Mouse (Mus musculus) midbrain, embryonic 11.5 days (tissue): ENCODE measurements around the gene Me3. TPM values are rescaled to one million over a fixed set of nuclear protein-coding genes. Genes with fewer than 3 reads are reported as not detected.
A peak's percentile ranks its signal among the peaks of the same experiment; 100 is the strongest.

Experiments used
- ATAC-seq: fragments of 200-750 bp; cut with Nextera tagmentation; 2 replicates; pipeline ENCODE4 v1.8.0; 2017; ENCODE audit warnings: moderate TSS enrichment, moderate library complexity; ENCODE audit not compliant: low FRiP score
- DNase-seq: peaks from one replicate; pipeline ENCODE4 v3.0.0; 2015; ENCODE audit warnings: low spot score; ENCODE audit errors: missing footprints
- H3K27ac ChIP-seq: fragments of 300-500 bp; sonication (generic); 2 replicates; pipeline ENCODE4 v1.5.1; 2014; ENCODE audit warnings: low read depth, low read length
- H3K27me3 ChIP-seq: fragments of 300-500 bp; sonication (generic); 2 replicates; pipeline ENCODE4 v1.6.1; 2014; ENCODE audit warnings: mild to moderate bottlenecking, low read length, moderate library complexity, mixed read lengths; ENCODE audit not compliant: control insufficient read depth, insufficient read depth
- H3K36me3 ChIP-seq: fragments of 300-500 bp; sonication (generic); 2 replicates; pipeline ENCODE4 v1.6.1; 2014; ENCODE audit warnings: mild to moderate bottlenecking, low read length, moderate library complexity, mixed read lengths; ENCODE audit not compliant: control insufficient read depth, insufficient read depth
- H3K4me1 ChIP-seq: fragments of 300-500 bp; sonication (generic); 2 replicates; pipeline ENCODE4 v1.6.1; 2014; ENCODE audit warnings: low read length; ENCODE audit not compliant: control insufficient read depth, insufficient read depth
- H3K4me2 ChIP-seq: fragments of 300-500 bp; sonication (generic); 2 replicates; pipeline ENCODE4 v1.6.1; 2014; ENCODE audit warnings: mild to moderate bottlenecking, moderate library complexity
- H3K4me3 ChIP-seq: fragments of 300-500 bp; sonication (generic); 2 replicates; pipeline ENCODE4 v1.5.1; 2014; ENCODE audit warnings: low read depth, low read length
- H3K9ac ChIP-seq: fragments of 300-500 bp; sonication (generic); 2 replicates; pipeline ENCODE4 v1.6.1; 2014; ENCODE audit warnings: low read length
- H3K9me3 ChIP-seq: fragments of 300-500 bp; sonication (generic); 2 replicates; pipeline ENCODE4 v1.6.1; 2016; ENCODE audit warnings: low read length; ENCODE audit not compliant: control insufficient read depth
- WGBS: fragments of 180-500 bp; shearing (Covaris S2); extraction: QIAGEN DNeasy Blood & Tissue Kit; methylation state at CpG from one replicate; pipeline ENCODE4 v1.1.7; 2014; 5-methylcytosine and 5-hydroxymethylcytosine counted together
- polyA plus RNA-seq: library from polyadenylated mRNA; unstranded; fragments of >200 nt; fragmentation: Nextera tagmentation; extraction: Ambion mirVana; gene quantifications from 2 replicates; pipeline ENCODE4 v1.2.1, GENCODE M21; 2014

Gene Me3
- polyA plus RNA-seq, 1 experiment from 2014 or later = 0.86 TPM

DNA sequence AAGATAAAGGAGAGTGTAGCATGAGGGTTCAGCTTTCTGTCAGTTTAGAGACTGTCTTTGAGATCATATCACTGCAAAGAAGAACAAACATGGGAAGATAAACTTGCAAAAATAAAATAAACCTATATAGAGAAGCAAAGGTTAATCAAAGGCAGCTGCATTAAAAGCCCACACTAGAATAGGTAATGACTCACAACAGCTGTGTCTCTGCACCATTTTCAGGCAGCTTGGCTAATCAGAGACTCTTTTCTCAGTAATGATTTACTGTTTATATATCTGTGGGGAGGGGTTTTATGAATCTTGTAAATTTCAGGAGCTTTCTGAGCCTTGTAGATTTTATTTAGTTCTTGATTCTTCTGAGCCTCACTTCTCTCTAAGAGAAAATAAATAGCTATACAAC is 15.7 kb downstream of the Me3 start:
- ATAC-seq (no peak), DNase-seq (no peak)
- H3K9me3 ChIP-seq = no peaks in the 10 kb centered on the region
- H3K27me3 ChIP-seq = no peaks in the 10 kb centered on the region
- no peaks in the 10 kb centered on the region for H3K4me1 ChIP-seq
- H3K4me2 ChIP-seq = no peak overlapping the region
- H3K4me3 ChIP-seq = no peak overlapping the region
- H3K9ac ChIP-seq = no peak overlapping the region
- H3K36me3 ChIP-seq = no peaks in the 10 kb centered on the region
- H3K27ac ChIP-seq = no peak overlapping the region

DNA sequence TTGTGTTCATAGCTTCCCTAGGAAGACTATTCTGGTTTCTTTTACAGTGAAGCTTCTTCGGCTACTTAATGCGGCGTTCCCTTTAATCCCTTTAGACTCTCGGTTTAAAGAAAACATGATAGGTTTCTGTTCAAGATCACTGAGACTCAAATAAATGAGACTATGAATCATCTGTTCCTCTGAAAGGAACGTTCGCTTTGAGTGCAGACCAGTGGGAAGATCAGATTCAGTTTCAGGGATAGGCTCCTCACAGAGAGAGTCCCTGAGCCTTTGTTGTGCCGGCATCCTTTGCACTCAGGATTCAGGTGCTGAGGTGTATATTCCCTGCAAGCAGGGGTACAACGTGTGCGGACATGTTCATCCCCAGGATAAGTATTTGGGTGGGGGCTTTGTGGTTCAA is 25.0 kb downstream of the Me3 start:
- Histone ChIP-seq H3K4me1 (no peaks in the 10 kb centered on the region), H3K27me3 (no peaks in the 10 kb centered on the region), H3K9me3 (no peaks in the 10 kb centered on the region), H3K4me3 (no peak overlapping the region), H3K9ac (no peak overlapping the region), H3K4me2 (no peak overlapping the region), H3K27ac (no peak overlapping the region), H3K36me3 (no peaks in the 10 kb centered on the region)
- no peak for DNase-seq
- WGBS = 78% methylated on average over 9 of the region's 9 CpGs
- no peak for ATAC-seq

DNA sequence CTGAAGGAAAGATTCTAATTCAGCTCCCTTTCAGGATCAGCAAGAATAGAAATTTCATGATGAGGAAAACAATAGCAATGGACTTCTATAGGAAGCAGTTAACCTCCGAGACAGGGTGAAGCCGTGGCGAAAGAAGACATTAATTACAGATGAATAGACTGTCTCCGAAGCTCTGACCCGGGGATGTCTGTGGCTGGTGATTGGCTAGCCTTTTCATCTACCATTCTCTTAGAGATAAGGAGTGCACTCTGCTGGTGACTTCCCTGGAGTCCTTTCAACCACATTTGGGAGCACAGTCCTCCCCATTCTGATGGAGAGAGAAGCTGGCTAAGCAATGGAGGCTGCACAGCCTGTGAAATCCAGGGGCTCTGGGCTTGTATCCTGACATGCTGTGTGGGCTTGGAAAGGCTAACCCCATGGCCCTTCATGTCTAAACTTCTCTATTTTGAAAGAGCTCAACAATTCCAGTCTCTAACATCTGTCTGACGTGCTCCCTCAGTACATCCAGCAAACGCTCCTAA is 25.6 kb downstream of the Me3 start:
- H3K4me1 ChIP-seq = no peaks in the 10 kb centered on the region
- 60% methylated on average over 7 of the region's 7 CpGs for WGBS
- peak; percentile 80 for DNase-seq

DNA sequence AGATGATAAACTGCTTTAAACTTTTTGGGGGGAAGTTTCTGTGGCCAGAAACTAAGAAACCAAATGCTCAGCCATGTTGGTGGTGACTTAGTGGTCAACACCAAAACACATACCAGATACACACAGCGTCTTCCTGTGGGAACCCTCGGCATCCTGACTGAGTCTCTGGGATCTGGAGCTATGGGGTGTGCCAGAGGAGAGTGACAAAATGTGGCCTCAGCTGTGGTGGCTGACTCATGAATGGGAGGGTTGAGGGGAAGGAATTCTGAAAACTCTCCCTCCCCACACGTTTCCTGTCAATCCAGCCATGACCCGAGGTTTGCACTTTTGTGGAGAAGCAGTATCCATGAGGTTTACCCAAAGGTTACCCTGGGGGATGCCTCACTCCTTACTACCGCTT is 32.0 kb downstream of the Me3 start:
- Histone ChIP-seq H3K36me3 (no peaks in the 10 kb centered on the region), H3K4me1 (no peaks in the 10 kb centered on the region; the same call in 1 of the 2 replicates), H3K4me3 (no peak overlapping the region), H3K27me3 (no peaks in the 10 kb centered on the region), H3K27ac (no peak overlapping the region), H3K9ac (no peak overlapping the region), H3K4me2 (no peak overlapping the region), H3K9me3 (no peaks in the 10 kb centered on the region)
- WGBS = 81% methylated on average over 5 of the region's 5 CpGs
- ATAC-seq (no peak), DNase-seq (no peak)

More for the DNA sequence above, 25.6 kb downstream of the Me3 start:
- Histone ChIP-seq H3K4me3 (no peak overlapping the region), H3K27ac (no peak overlapping the region), H3K27me3 (no peaks in the 10 kb centered on the region), H3K9me3 (no peaks in the 10 kb centered on the region), H3K36me3 (no peaks in the 10 kb centered on the region), H3K9ac (no peak overlapping the region), H3K4me2 (no peak overlapping the region)
- ATAC-seq = no peak

DNA sequence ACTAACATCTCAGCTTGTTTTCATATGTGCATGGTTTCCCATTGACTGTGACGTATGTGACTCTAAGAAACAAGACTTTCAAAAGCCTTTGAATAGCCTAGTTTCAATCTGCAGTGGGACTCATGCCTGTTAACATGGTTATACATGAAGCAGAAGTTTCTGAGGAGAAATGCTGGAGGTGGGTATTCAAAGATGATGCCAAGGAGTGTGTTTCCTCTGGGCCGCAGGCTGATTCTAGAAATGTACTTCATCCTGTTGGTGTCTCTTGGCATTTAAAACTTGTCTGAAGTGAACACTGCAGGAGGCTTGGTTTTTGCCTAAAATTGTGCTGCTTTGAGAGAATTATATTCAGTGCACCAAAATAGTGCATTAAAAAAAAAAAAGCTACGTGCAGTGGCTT is 34.2 kb downstream of the Me3 start:
- no peak for ATAC-seq
- no peak for DNase-seq
- H3K27me3 ChIP-seq = no peaks in the 10 kb centered on the region
- H3K9ac ChIP-seq = no peak overlapping the region
- H3K36me3 ChIP-seq = no peaks in the 10 kb centered on the region
- no peak overlapping the region for H3K27ac ChIP-seq
- WGBS = 82% methylated on average over 3 of the region's 3 CpGs
- no peak overlapping the region for H3K4me2 ChIP-seq
- no peaks in the 10 kb centered on the region for H3K9me3 ChIP-seq
- no peaks in the 10 kb centered on the region; the same call in 1 of the 2 replicates for H3K4me1 ChIP-seq
- H3K4me3 ChIP-seq = no peak overlapping the region

DNA sequence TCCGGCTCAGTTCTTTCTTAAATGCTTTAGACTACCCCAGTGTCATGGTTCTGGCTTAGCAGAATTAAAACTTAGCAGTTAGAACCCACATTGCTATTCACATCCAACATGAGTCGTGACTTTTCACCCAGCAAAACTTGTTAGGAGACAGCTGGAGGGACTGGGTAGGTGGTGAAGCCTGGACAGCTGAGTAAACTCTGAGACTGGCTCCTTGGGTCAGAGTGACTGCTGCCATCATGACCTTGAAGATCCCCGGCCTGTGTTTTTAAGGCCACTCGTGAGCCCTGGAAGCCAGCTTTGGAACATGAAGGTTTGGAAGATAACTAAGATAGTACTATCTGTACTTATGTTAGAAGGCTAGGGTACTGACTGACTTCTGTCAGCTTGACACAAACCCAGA is 35.4 kb downstream of the Me3 start:
- H3K9me3 ChIP-seq = no peaks in the 10 kb centered on the region
- WGBS = 78% methylated on average over 4 of the region's 4 CpGs

DNA sequence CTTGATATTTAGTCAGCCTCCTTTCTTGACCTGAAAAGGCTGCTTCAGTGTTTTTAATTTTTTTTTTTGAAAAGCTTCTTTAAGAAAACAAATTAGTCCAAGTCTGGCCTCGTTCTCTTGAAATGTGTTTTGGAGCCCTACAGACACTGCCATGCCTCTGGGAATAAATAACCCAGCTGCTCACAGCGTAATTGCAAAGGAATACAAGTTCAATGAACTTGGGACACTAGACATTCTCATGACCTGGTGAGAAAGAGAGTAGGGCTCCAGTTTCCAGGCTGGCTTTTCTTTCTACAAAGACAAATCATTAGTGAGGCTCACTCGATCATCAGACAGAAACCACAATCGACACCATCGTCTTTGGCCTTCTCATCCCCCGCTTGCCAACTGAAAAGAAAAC is 37.3 kb downstream of the Me3 start:
- WGBS = 80% methylated on average over 6 of the region's 6 CpGs
- no peaks in the 10 kb centered on the region for H3K27me3 ChIP-seq
- no peak overlapping the region for H3K27ac ChIP-seq
- no peak for ATAC-seq
- DNase-seq = peak; percentile 53
- no peak overlapping the region for H3K4me2 ChIP-seq
- no peak overlapping the region for H3K9ac ChIP-seq
- H3K9me3 ChIP-seq = no peaks in the 10 kb centered on the region
- no peaks in the 10 kb centered on the region for H3K36me3 ChIP-seq
- no peak overlapping the region for H3K4me3 ChIP-seq
- no peaks in the 10 kb centered on the region; the same call in 1 of the 2 replicates for H3K4me1 ChIP-seq

More for the DNA sequence above, 35.4 kb downstream of the Me3 start:
- Histone ChIP-seq H3K27me3 (no peaks in the 10 kb centered on the region), H3K4me1 (no peaks in the 10 kb centered on the region; the same call in 1 of the 2 replicates), H3K36me3 (no peaks in the 10 kb centered on the region), H3K27ac (no peak overlapping the region), H3K4me3 (no peak overlapping the region), H3K4me2 (no peak overlapping the region), H3K9ac (no peak overlapping the region)
- no peak for ATAC-seq
- peak; percentile 61 for DNase-seq

DNA sequence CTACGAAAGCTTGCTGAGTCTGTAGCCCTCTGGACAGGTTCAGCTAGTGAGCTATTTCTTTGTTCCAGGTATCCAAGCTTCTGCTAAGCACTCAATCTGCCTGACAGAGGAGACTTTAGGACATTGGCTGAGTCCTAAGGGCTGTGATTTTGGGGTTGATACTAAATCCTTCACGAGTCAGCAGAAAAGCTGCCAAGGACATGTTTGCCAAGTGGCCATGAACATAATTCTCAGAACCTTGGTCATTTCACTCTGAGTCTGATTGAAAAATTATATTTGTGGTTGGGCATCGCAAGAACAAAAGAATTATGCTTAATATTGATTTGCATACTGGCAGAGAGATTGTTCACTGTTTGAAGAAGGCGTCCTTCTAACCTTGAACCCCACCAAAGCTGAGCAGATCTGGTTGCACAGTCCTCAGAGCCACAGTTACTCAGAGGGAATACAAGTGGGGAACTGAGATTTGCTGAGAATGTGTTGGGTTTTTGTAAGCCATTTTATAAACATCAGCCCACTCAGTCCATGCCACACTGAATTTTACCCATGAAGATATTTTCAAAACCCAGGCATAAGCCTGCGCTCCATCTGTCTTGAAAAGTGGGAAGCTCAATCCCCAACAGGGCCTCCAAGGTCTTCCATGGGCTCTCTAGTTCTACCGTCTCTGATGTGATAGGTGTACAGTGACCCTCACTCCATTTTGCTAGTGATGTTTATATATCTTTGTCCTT is 39.1 kb downstream of the Me3 start:
- DNase-seq (peak; percentile 10), ATAC-seq (no peak)
- WGBS = 92% methylated on average over 6 of the region's 6 CpGs
- no peaks in the 10 kb centered on the region for H3K27me3 ChIP-seq
- no peaks in the 10 kb centered on the region for H3K9me3 ChIP-seq
- H3K4me2 ChIP-seq = no peak overlapping the region
- H3K36me3 ChIP-seq = no peaks in the 10 kb centered on the region
- H3K27ac ChIP-seq = no peak overlapping the region
- H3K4me3 ChIP-seq = no peak overlapping the region
- H3K4me1 ChIP-seq = no peaks in the 10 kb centered on the region
- H3K9ac ChIP-seq = no peak overlapping the region

DNA sequence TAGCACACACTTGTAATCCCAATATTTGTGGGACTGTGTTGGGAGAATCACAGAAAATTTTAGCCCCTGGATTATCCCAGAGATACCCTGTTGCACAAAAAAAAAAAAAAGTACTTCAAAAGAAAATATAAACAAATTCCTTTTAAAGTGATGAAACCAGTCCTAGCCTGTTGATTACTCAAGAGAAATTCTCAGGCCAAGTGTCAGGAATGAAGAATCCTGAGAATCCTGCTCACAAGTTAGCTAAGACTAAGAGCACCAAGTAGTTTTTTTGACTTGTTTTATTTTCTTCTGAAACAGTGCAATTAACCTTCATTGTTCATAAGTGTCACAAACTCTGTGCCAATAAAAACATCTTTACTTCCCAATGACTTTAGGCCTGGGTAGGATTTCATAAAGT is 44.0 kb downstream of the Me3 start:
- H3K36me3 ChIP-seq = no peaks in the 10 kb centered on the region
- H3K4me3 ChIP-seq = no peak overlapping the region
- DNase-seq (peak; percentile 35), ATAC-seq (no peak)
- no peak overlapping the region for H3K9ac ChIP-seq
- H3K27ac ChIP-seq = no peak overlapping the region
- H3K9me3 ChIP-seq = no peaks in the 10 kb centered on the region
- H3K27me3 ChIP-seq = no peaks in the 10 kb centered on the region
- H3K4me2 ChIP-seq = no peak overlapping the region
- H3K4me1 ChIP-seq = no peaks in the 10 kb centered on the region
